Mouse (Mus musculus) T-cell, adult 66 days (primary cell): ENCODE measurements around the gene Ndufa4l2. TPM values are rescaled to one million over a fixed set of nuclear protein-coding genes. Genes with fewer than 3 reads are reported as not detected.

ENCODE experiments used
- total RNA-seq, 2 experiments: library from RNA; stranded (reverse); gene quantifications; 3 replicates in 1 of 2; 4 replicates in 1 of 2; pipeline ENCODE4 v1.2.4; 2023

The Ndufa4l2 gene
- total RNA-seq, result not detected

GRCm38 (mm10) chr10:127514764-127515163 lies at the start of gene Ndufa4l2:
TSS of gene Ndufa4l2 (plus strand) at chr10:127514967.

GRCm38 (mm10) chr10:127500894-127501893 lies 13.6 kb upstream of the Ndufa4l2 start, which contains the start of gene Stac3:
TSS of gene Stac3 (plus strand) at chr10:127501686.

GRCm38 (mm10) chr10:127522088-127522581 lies 7.4 kb downstream of the Ndufa4l2 start, which contains the start of gene Shmt2:
TSS of gene Shmt2 (minus strand) at chr10:127522444.

DNA sequence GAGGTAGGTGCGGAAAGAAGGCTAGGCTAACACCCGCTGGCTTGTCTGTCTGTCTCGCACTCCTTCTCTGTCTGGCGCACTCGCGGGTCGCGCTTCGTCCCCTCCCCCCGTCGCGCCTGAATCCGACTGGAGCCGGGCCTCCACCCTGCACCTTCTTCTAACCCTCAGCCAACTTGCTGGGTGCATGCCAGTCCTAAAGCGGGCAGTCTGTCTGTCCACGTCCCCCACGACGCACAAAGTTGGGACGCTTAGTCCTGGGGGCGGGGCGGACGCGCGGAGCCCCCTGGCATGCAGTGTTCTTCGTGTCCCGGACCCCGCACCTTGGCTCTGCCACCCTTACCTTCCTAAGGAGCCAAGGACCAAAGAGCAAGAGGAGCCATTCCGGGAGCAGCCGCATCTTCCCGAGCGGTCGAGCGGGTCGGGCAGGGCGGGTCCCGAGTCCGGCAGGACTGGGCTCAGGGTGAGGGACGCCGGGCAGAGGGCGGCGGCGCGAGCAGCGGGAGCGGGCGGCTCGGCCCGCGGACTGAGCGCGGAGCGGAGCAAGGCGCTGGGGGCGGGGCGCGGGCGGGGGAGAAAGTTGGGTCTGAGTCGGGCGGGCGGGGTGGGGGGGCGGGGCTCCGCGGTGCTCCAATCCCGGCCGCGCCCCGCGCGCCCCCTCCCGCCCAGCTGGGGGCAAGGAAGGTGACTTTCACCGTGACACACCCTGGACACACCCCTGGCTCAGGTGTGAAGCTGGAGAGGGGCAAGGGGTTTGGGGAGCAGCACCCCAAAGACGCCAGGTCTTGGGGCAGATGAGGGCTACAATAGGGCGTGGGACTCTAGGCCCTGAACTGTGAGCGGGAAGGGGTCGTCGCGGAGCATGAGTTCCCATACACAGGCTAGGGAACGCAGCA lies 19.5 kb downstream of the Ndufa4l2 start, which contains the start of gene Nxph4:
Gene Nxph4, minus strand, starts transcription at position 524 of the 893 bp plus-strand sequence.

Other genes with a start within 250 kb of the Ndufa4l2 start
- 10 to 100 TPM; 98.0 to 98.9 TPM for gene Dctn2, start 248.6 kb upstream of the Ndufa4l2 start, total RNA-seq
- gene Mbd6, start 225.9 kb upstream of the Ndufa4l2 start, total RNA-seq, result 100 to 1,000 TPM; 110 to 113 TPM
- gene Mars, start 203.2 kb upstream of the Ndufa4l2 start, total RNA-seq, result 10 to 100 TPM; 51.4 to 67.0 TPM
- 100 to 1,000 TPM; 317 to 326 TPM for gene Arhgap9, start 193.0 kb upstream of the Ndufa4l2 start, total RNA-seq
- not detected for gene Gli1, start 173.0 kb upstream of the Ndufa4l2 start, total RNA-seq
- gene Inhbe, start 160.6 kb upstream of the Ndufa4l2 start, total RNA-seq, result not detected
- not detected for gene Inhbc, start 144.5 kb upstream of the Ndufa4l2 start, total RNA-seq
- gene R3hdm2, start 134.6 kb upstream of the Ndufa4l2 start, total RNA-seq, result 10 to 100 TPM; 71.0 to 89.8 TPM
- gene Stac3, start 13.3 kb upstream of the Ndufa4l2 start, total RNA-seq, result 10 to 100 TPM in 1 of 2 experiments, 1 to 10 TPM in 1; 8.7 to 12.0 TPM
- gene Shmt2, start 7.5 kb downstream of the Ndufa4l2 start, total RNA-seq, result 10 to 100 TPM; 95.6 to 98.7 TPM
- gene Nxph4, start 19.6 kb downstream of the Ndufa4l2 start, total RNA-seq, result not detected
- 1 to 10 TPM; 5.4 to 6.5 TPM for gene Lrp1, start 106.2 kb downstream of the Ndufa4l2 start, total RNA-seq
- gene Stat6, start 128.0 kb downstream of the Ndufa4l2 start, total RNA-seq, result 100 to 1,000 TPM; 198 to 232 TPM
- 10 to 100 TPM in 1 of 2 experiments, 1 to 10 TPM in 1; 9.4 to 11.9 TPM for gene Nemp1, start 151.9 kb downstream of the Ndufa4l2 start, total RNA-seq
- gene Nab2, start 153.6 kb downstream of the Ndufa4l2 start, total RNA-seq, result 10 to 100 TPM; 37.4 to 53.9 TPM
- under 1 TPM; 0.15 to 0.73 TPM for gene Myo1a, start 190.2 kb downstream of the Ndufa4l2 start, total RNA-seq
- gene Tac2, start 209.5 kb downstream of the Ndufa4l2 start, total RNA-seq, result not detected
- gene Zbtb39, start 224.6 kb downstream of the Ndufa4l2 start, total RNA-seq, result 10 to 100 TPM; 11.5 to 14.0 TPM
- gene Gpr182, start 236.8 kb downstream of the Ndufa4l2 start, total RNA-seq, result under 1 TPM in 1 of 2 experiments, not detected in 1; 0.15 TPM
- gene Rdh1, start 244.8 kb downstream of the Ndufa4l2 start, total RNA-seq, result under 1 TPM; 0.17 to 0.36 TPM
- under 1 TPM in 1 of 2 experiments, not detected in 1; 0.82 TPM for gene Rdh16f1, start 244.8 kb downstream of the Ndufa4l2 start, total RNA-seq